Mouse (Mus musculus) liver, adult 2 months (tissue): Measurements from ENCODE around the gene Olfr352.

Source experiments
- CTCF ChIP-seq: fragments of 200-500 bp; IDR thresholded peaks from 2 replicates; pipeline ENCODE4 v1.5.1; 2011; ENCODE audit warnings: low read depth, low read length, control low read depth
- POLR2A ChIP-seq: fragments of 200-500 bp; IDR thresholded peaks from 2 replicates; pipeline ENCODE4 v1.6.1; 2011; ENCODE audit warnings: low read length, control low read depth; ENCODE audit not compliant: insufficient read depth; ENCODE audit errors: extremely low read depth

- TF ChIP-seq CTCF: no peak
- TF ChIP-seq POLR2A: no peak
These were observed 24.6 kb downstream of the Olfr352 start, which contains the start of gene Olfr353 for GRCm38 (mm10) chr2:36892836-36893235.
